Mouse (Mus musculus) testis, adult 2 months (tissue): ENCODE results near the gene Ncoa1. TPM values are rescaled to one million over a fixed set of nuclear protein-coding genes. Genes with fewer than 3 reads are reported as not detected.
A peak's percentile ranks its signal among the peaks of the same experiment; 100 is the strongest.
"Not testable (repeated sequence)": the region's sequence is repeated elsewhere in the genome, so short reads cannot be mapped to it uniquely, and the experiment has no call there.

Source experiments
- H3K27ac ChIP-seq: fragments of 200-500 bp; 2 replicates; pipeline ENCODE4 v1.5.1; 2012; ENCODE audit warnings: low read depth, low read length; ENCODE audit not compliant: control insufficient read depth, insufficient read depth
- H3K27me3 ChIP-seq: fragments of 200-500 bp; 2 replicates; pipeline ENCODE4 v1.6.1; 2012; ENCODE audit warnings: mild to moderate bottlenecking, low read length, moderate library complexity; ENCODE audit not compliant: control insufficient read depth, insufficient read depth
- H3K36me3 ChIP-seq: fragments of 200-500 bp; 2 replicates; pipeline ENCODE4 v1.6.1; 2012; ENCODE audit warnings: mild to moderate bottlenecking, low read length; ENCODE audit not compliant: control insufficient read depth, insufficient read depth
- H3K4me1 ChIP-seq: fragments of 200-500 bp; 2 replicates; pipeline ENCODE4 v1.6.1; 2012; ENCODE audit warnings: low read length; ENCODE audit not compliant: control insufficient read depth, insufficient read depth
- H3K4me3 ChIP-seq: fragments of 200-500 bp; 2 replicates; pipeline ENCODE4 v1.5.1; 2012; ENCODE audit warnings: low read depth, mild to moderate bottlenecking, low read length, moderate library complexity, mixed read lengths; ENCODE audit not compliant: control insufficient read depth
- CTCF ChIP-seq: fragments of 200-500 bp; IDR thresholded peaks from 2 replicates; pipeline ENCODE4 v1.5.1; 2012; ENCODE audit warnings: low read depth, mild to moderate bottlenecking, inconsistent platforms, low read length, moderate library complexity; ENCODE audit not compliant: control insufficient read depth, insufficient read depth, insufficient replicate concordance
- POLR2A ChIP-seq: fragments of 200-500 bp; IDR thresholded peaks from 2 replicates; pipeline ENCODE4 v1.6.1; 2012; ENCODE audit warnings: low read depth, mild to moderate bottlenecking, inconsistent platforms, low read length, moderate library complexity; ENCODE audit not compliant: control insufficient read depth
- polyA plus RNA-seq: library from polyadenylated mRNA; depleted of rRNA; stranded (reverse); fragments of >200 nt; gene quantifications from 2 replicates; pipeline ENCODE4 v1.2.3, GENCODE M21; 2012

The Ncoa1 gene
- polyA plus RNA-seq, 1 experiment: 15.3 TPM

- Histone ChIP-seq H3K4me1 (peaks cover 2% of the 10 kb centered on the region), H3K4me3 (peak overlapping the region; percentile 99), H3K27me3 (no peaks in the 10 kb centered on the region), H3K36me3 (no peaks in the 10 kb centered on the region), H3K27ac (no peak overlapping the region)
- TF ChIP-seq CTCF: no peak
- TF ChIP-seq POLR2A: no peak
These were observed 1.6 kb downstream of the Ncoa1 start for GRCm38 (mm10) chr12:4475251-4475993.

GRCm38 (mm10) chr12:4469115-4469514, 7.9 kb downstream of the Ncoa1 start:
- no peaks in the 10 kb centered on the region for H3K4me1 ChIP-seq
- no peak overlapping the region for H3K27ac ChIP-seq
- no peak overlapping the region for H3K4me3 ChIP-seq
- H3K27me3 ChIP-seq: no peaks in the 10 kb centered on the region
- TF ChIP-seq CTCF: no peak
- no peak for TF ChIP-seq POLR2A
- no peaks in the 10 kb centered on the region for H3K36me3 ChIP-seq

GRCm38 (mm10) chr12:4463701-4464100, 13.3 kb downstream of the Ncoa1 start:
- Histone ChIP-seq H3K27ac (no peak overlapping the region), H3K27me3 (no peaks in the 10 kb centered on the region), H3K36me3 (no peaks in the 10 kb centered on the region), H3K4me3 (no peak overlapping the region), H3K4me1 (peaks cover 3% of the 10 kb centered on the region; the same call in 1 of the 2 replicates)
- no peak for TF ChIP-seq CTCF
- no peak for TF ChIP-seq POLR2A

GRCm38 (mm10) chr12:4462420-4462819, 14.6 kb downstream of the Ncoa1 start:
- Histone ChIP-seq H3K4me1 (peaks cover 3% of the 10 kb centered on the region; the same call in 1 of the 2 replicates), H3K27ac (no peak overlapping the region), H3K4me3 (no peak overlapping the region), H3K27me3 (no peaks in the 10 kb centered on the region), H3K36me3 (no peaks in the 10 kb centered on the region)
- TF ChIP-seq POLR2A (no peak), CTCF (no peak)

- no peak overlapping the region for H3K4me3 ChIP-seq
- H3K4me1 ChIP-seq: peaks cover 3% of the 10 kb centered on the region; the same call in 1 of the 2 replicates
- TF ChIP-seq POLR2A (no peak), CTCF (peak; percentile 7; the same call in 1 of the 2 replicates)
- H3K36me3 ChIP-seq: no peaks in the 10 kb centered on the region
- no peak overlapping the region for H3K27ac ChIP-seq
- H3K27me3 ChIP-seq: no peaks in the 10 kb centered on the region
These were observed 16.0 kb downstream of the Ncoa1 start for GRCm38 (mm10) chr12:4460990-4461389.

- H3K27ac ChIP-seq: no peak overlapping the region
- no peaks in the 10 kb centered on the region for H3K36me3 ChIP-seq
- peaks cover 3% of the 10 kb centered on the region; the same call in 1 of the 2 replicates for H3K4me1 ChIP-seq
- no peaks in the 10 kb centered on the region for H3K27me3 ChIP-seq
- TF ChIP-seq CTCF (no peak), POLR2A (no peak)
- no peak overlapping the region for H3K4me3 ChIP-seq
These were observed 21.9 kb downstream of the Ncoa1 start for GRCm38 (mm10) chr12:4454956-4455565.

GRCm38 (mm10) chr12:4454248-4454647, 22.7 kb downstream of the Ncoa1 start:
- no peaks in the 10 kb centered on the region for H3K27me3 ChIP-seq
- H3K4me1 ChIP-seq: no peaks in the 10 kb centered on the region
- H3K36me3 ChIP-seq: no peaks in the 10 kb centered on the region
- no peak for TF ChIP-seq CTCF
- H3K4me3 ChIP-seq: no peak overlapping the region
- no peak overlapping the region for H3K27ac ChIP-seq

GRCm38 (mm10) chr12:4452233-4452632, 24.7 kb downstream of the Ncoa1 start:
- Histone ChIP-seq H3K4me3 (no peak overlapping the region), H3K27ac (no peak overlapping the region), H3K27me3 (no peaks in the 10 kb centered on the region), H3K36me3 (no peaks in the 10 kb centered on the region), H3K4me1 (no peaks in the 10 kb centered on the region)
- TF ChIP-seq CTCF (no peak), POLR2A (no peak)

- H3K27me3 ChIP-seq, H3K36me3 ChIP-seq, H3K4me3 ChIP-seq, H3K27ac ChIP-seq, H3K4me1 ChIP-seq: not testable (repeated sequence)
These were observed 26.5 kb downstream of the Ncoa1 start for GRCm38 (mm10) chr12:4450485-4450884.
